Mouse (Mus musculus) embryonic facial prominence, embryonic 11.5 days (tissue): ENCODE measurements around the gene Rcbtb1. TPM values are rescaled to one million over a fixed set of nuclear protein-coding genes. Genes with fewer than 3 reads are reported as not detected.

Experiments
- ATAC-seq: fragments of 200-750 bp; cut with Nextera tagmentation; replicated peaks from 2 replicates; pipeline ENCODE4 v1.8.0; 2017; ENCODE audit warnings: low read depth; ENCODE audit not compliant: insufficient number of reproducible peaks, low FRiP score, low TSS enrichment
- DNase-seq: peaks from one replicate; pipeline ENCODE4 v3.0.0-alpha.2; 2015; ENCODE audit warnings: low spot score
- H3K27ac ChIP-seq: fragments of 300-500 bp; sonication (generic); replicated peaks from 2 replicates; pipeline ENCODE4 v1.5.1; 2014; ENCODE audit warnings: mild to moderate bottlenecking, low read depth, low read length, control low read depth
- H3K27me3 ChIP-seq: fragments of 300-500 bp; sonication (generic); 2 replicates; pipeline ENCODE4 v1.6.1; 2014; ENCODE audit warnings: mild to moderate bottlenecking, low read length, moderate library complexity, mixed read lengths; ENCODE audit not compliant: control insufficient read depth, insufficient read depth
- H3K36me3 ChIP-seq: fragments of 300-500 bp; sonication (generic); replicated peaks from 2 replicates; pipeline ENCODE4 v1.6.1; 2014; ENCODE audit warnings: low read depth, mild to moderate bottlenecking, low read length, moderate library complexity, mixed read lengths; ENCODE audit not compliant: control insufficient read depth, insufficient read depth
- H3K4me1 ChIP-seq: fragments of 300-500 bp; sonication (generic); 2 replicates; pipeline ENCODE4 v1.6.1; 2014; ENCODE audit warnings: low read length, mixed read lengths; ENCODE audit not compliant: control insufficient read depth, insufficient read depth
- H3K4me2 ChIP-seq: fragments of 300-500 bp; sonication (generic); 2 replicates; pipeline ENCODE4 v1.6.1; 2014; ENCODE audit warnings: low read depth, mild to moderate bottlenecking, control low read depth, low read length, moderate library complexity
- H3K4me3 ChIP-seq: fragments of 300-500 bp; sonication (generic); 2 replicates; pipeline ENCODE4 v1.5.1; 2014; ENCODE audit warnings: low read depth, low read length, control low read depth
- H3K9ac ChIP-seq: fragments of 300-500 bp; sonication (generic); replicated peaks from 2 replicates; pipeline ENCODE4 v1.6.1; 2014; ENCODE audit warnings: mild to moderate bottlenecking, control low read depth, low read length
- H3K9me3 ChIP-seq: fragments of 300-500 bp; sonication (generic); replicated peaks from 2 replicates; pipeline ENCODE4 v1.6.1; 2016; ENCODE audit warnings: mild to moderate bottlenecking, low read length, inconsistent platforms, mixed read lengths; ENCODE audit not compliant: control insufficient read depth
- WGBS: fragments of 180-500 bp; shearing (Covaris S2); extraction: QIAGEN DNeasy Blood & Tissue Kit; methylation state at CpG from one replicate; pipeline ENCODE4 v1.1.7; 2014; 5-methylcytosine and 5-hydroxymethylcytosine counted together
- polyA plus RNA-seq: library from polyadenylated mRNA; unstranded; fragments of >200 nt; fragmentation: Nextera tagmentation; extraction: Ambion mirVana; gene quantifications from 2 replicates; pipeline ENCODE4 v1.2.1, GENCODE M21; 2014

The Rcbtb1 gene
- 98.7 and 105 TPM in 2 replicates for polyA plus RNA-seq

DNA sequence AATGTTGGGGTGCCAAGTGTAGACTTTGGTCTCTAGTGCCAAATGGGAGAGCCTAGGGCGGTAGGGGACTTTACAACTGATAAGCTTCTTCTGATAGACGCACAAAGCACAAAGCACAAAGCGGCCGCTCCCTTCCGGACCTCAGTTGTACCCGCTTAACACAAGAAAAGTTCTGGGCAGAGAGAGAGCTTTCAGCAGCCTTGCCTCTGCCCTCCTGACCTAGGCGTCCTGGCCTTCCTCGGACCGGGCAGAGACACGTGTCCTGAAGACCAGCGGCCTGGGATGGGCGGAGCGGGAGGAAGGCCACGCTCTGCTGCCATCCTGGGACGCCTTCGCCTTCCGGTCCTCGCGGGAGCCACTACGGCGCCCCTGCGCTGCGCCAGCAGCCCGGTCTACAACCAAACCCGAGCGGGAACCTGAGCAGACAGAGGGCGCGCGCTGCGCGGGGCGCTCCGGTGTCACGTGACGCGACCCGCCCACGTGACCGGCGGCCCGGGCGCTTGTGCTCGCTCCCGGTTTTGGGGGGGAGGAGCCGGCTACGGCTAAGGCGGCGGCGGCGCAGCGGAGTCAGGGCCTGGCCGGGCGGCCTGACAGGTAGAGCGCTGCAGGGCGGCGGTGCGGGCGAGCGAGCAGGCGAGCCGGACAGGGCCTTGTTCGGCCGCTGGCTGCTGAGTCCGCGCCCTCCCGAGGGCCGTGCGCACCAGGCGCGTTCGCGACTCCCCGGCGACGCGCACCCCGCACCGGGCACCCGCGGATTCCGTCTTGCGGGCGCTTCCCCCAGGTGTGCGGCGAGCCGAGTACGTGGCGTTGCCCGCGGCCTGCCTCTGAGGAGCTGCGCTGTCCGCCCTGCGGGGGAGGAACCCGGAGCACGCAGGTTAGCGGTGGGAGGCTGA, at the start of gene Rcbtb1:
TSS of gene Rcbtb1 (plus strand) at position 499 of the 893 bp plus-strand sequence.
- Histone ChIP-seq H3K27ac (peak within 1 kb of the TSS; percentile 97), H3K4me3 (peak within 1 kb of the TSS; percentile 86), H3K4me2 (peak within 1 kb of the TSS; percentile 83), H3K36me3 (no peaks in the 10 kb centered on the region), H3K27me3 (no peaks in the 10 kb centered on the region), H3K9me3 (no peaks in the 10 kb centered on the region), H3K9ac (peak within 1 kb of the TSS; percentile 98), H3K4me1 (peaks cover 4% of the 10 kb centered on the region; the same call in 1 of the 2 replicates)
- WGBS: under 1% methylated on average over 86 of the region's 96 CpGs
- peak; percentile 96 for DNase-seq
- ATAC-seq: peak; percentile 97

DNA sequence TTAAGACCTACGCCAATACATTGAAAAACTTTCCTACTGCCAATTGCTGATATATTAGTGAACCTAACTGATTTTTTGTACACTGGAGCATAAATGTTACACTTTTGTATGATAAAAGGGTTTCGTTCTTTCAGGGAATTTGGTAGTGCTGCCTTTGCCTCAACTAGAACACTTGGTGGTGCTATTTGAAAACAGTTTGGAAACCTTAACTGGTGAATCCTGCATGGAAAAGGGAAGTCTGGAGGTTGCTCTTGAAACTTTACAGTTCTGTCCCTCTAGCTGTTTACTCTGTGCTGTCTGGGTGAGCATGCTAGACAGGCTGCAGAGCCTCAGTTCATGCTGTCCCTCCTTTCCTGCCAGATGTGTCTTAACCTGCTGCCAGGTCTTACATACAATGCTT, 45.4 kb upstream of the Rcbtb1 start:
- Histone ChIP-seq H3K27ac (no peak overlapping the region), H3K27me3 (no peaks in the 10 kb centered on the region), H3K4me2 (no peak overlapping the region), H3K9ac (no peak overlapping the region), H3K36me3 (no peaks in the 10 kb centered on the region), H3K9me3 (no peaks in the 10 kb centered on the region), H3K4me1 (no peaks in the 10 kb centered on the region), H3K4me3 (no peak overlapping the region)
- 81% methylated on average over 2 of the region's 2 CpGs for WGBS
- ATAC-seq (no peak), DNase-seq (peak; percentile 18)

DNA sequence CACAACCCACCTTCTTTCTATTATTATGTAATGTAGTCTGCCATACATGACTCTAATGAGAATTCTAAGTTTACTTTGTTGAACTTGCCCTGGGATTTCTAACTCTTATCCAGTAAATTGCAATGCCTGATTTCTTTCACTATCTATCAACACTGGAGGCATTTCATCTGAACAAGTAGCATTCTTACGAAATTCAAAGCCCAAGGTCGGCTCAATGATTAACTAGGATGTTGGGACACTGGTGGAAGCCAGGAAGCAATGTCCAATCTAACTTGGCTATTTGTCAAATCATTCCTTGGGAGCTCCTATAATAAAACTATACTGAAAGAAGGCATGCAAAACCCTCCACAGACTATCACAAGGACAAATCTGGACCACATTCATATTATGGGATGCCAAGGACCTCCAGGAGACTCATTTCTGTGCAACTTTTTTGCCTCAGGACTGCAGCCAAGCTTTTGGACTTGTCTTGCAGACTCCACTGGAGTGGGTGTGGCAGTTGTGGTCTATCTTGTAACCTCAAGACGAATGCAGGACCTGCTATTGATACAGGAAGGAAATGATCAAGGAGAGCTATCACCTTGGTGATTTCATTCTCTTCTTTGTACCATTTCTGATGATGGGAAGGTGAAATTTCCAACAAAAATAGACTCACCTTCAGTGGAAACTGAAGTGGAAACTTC, 43.9 kb upstream of the Rcbtb1 start:
- Histone ChIP-seq H3K4me2 (no peak overlapping the region), H3K36me3 (no peaks in the 10 kb centered on the region), H3K27ac (no peak overlapping the region), H3K9me3 (no peaks in the 10 kb centered on the region), H3K4me1 (no peaks in the 10 kb centered on the region), H3K4me3 (no peak overlapping the region), H3K27me3 (no peaks in the 10 kb centered on the region), H3K9ac (no peak overlapping the region)
- DNase-seq (no peak), ATAC-seq (no peak)
- 87% methylated on average over 3 of the region's 3 CpGs for WGBS

DNA sequence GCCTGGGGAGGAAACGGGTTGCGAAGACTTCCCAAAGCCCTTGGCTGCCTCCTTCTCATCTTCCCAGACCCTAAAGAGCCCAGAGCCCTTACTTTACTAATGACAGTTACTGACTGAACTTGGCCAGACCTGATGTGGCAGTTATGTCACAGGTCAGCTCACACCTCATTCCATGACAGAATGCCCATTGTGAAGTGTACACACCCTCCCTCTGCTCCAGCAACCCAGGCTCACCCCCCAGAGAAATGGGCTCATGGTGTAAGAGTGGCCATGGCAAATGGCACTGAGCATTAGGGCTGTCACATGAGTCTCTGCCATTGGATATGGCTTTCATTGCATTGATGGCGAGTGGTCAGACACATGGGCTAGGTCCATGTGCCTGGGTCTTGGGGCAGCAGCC, 22.4 kb upstream of the Rcbtb1 start, which contains the start of gene Gm5142:
TSS of gene Gm5142 (minus strand) at position 101 of the 400 bp plus-strand sequence.
- no peak within 1 kb of the TSS for H3K9ac ChIP-seq
- H3K9me3 ChIP-seq: no peaks in the 10 kb centered on the region
- no peaks in the 10 kb centered on the region for H3K27me3 ChIP-seq
- DNase-seq (no peak), ATAC-seq (no peak)
- no peaks in the 10 kb centered on the region for H3K4me1 ChIP-seq
- H3K36me3 ChIP-seq: no peaks in the 10 kb centered on the region
- no peak within 1 kb of the TSS for H3K4me3 ChIP-seq
- 88% methylated on average over 3 of the region's 3 CpGs for WGBS
- H3K27ac ChIP-seq: no peak within 1 kb of the TSS
- no peak within 1 kb of the TSS for H3K4me2 ChIP-seq

DNA sequence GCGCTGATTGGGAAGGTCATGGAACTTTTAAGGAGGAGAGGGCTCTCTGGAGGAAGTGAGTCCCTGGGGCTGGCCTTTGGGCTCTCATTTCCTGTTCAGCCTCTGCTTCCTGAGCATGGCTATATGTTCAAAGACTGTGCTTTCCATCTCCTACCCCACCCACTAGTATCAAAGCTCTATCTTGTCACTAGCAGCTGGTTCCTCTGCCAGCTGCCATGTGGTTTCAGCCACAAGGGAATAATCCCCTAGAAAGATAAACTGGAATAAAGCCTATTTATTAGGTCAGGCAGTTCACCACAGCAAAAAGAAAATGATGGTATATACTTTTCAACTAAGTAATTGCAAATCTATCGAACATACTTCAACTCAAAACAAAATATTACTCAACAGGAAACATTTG, 18.3 kb upstream of the Rcbtb1 start:
- Histone ChIP-seq H3K4me3 (no peak overlapping the region), H3K36me3 (no peaks in the 10 kb centered on the region), H3K9me3 (no peaks in the 10 kb centered on the region), H3K4me1 (no peaks in the 10 kb centered on the region), H3K4me2 (no peak overlapping the region), H3K27ac (no peak overlapping the region), H3K9ac (no peak overlapping the region), H3K27me3 (no peaks in the 10 kb centered on the region)
- 78% methylated on average over 2 of the region's 2 CpGs for WGBS
- no peak for DNase-seq
- no peak for ATAC-seq

DNA sequence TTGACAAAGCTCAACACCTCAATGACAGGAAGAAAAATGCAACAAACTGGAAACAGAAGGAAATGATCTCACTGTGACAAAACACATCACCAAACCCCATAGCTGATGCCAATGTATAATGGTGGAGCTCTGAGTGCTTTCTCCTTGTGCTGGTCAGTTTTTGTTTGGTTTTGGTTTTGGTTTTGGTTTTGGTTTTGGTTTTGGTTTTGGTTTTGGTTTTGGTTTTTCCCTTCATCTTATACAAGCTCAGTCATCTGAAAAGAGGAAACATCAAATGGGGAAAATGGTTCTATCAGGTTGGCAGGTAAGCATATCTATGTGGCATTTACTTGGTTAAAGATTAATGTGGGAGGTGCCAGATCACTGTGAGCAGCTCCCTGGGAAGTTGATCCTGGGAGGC, 15.5 kb upstream of the Rcbtb1 start:
- Histone ChIP-seq H3K4me1 (no peaks in the 10 kb centered on the region), H3K4me2 (no peak overlapping the region), H3K4me3 (no peak overlapping the region), H3K27ac (no peak overlapping the region), H3K9ac (no peak overlapping the region), H3K27me3 (no peaks in the 10 kb centered on the region), H3K9me3 (no peaks in the 10 kb centered on the region), H3K36me3 (no peaks in the 10 kb centered on the region)
- ATAC-seq (no peak), DNase-seq (no peak)

DNA sequence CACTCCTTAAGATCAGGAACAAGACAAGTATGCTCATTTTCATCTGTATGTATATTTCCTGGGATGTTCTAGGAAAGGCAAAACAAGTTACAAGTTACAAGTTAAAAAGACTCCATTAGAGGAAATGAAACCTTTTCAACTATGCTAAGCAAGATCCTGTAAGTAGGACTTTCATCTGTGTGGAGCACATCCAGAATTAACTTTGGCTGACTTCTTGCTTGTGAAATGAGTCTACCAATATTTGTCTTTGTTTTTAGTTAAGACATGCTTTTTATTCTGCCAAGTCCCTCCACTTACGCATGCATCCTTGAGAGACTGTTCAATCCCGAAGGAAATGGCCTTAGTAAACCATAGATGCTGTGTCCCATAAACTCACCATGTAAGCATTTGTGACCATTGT, 14.9 kb upstream of the Rcbtb1 start:
- no peak overlapping the region for H3K4me2 ChIP-seq
- H3K36me3 ChIP-seq: no peaks in the 10 kb centered on the region
- H3K9me3 ChIP-seq: no peaks in the 10 kb centered on the region
- H3K9ac ChIP-seq: no peak overlapping the region
- ATAC-seq (no peak), DNase-seq (no peak)
- 89% methylated on average over 2 of the region's 2 CpGs for WGBS
- H3K27me3 ChIP-seq: no peaks in the 10 kb centered on the region
- H3K4me1 ChIP-seq: no peaks in the 10 kb centered on the region
- H3K4me3 ChIP-seq: no peak overlapping the region
- no peak overlapping the region for H3K27ac ChIP-seq
